ENCODE assay signal across 16 mouse cellular contexts in genomic region chr3:154297499-154297898, GRCm38 (mm10). TPM values are rescaled to one million over a fixed set of nuclear protein-coding genes. Genes with fewer than 3 reads are reported as not detected.
DNase-seq lines count a peak whose midpoint lies in the region; ATAC-seq lines count a peak whose summit lies in the region.
"Had no signal": no experiment of that assay in that cellular context is flagged by ENCODE, and none has a peak within 500 bp of the region (broad histone marks: within the 10 kb centered on the region; RNA-seq: fewer than 3 reads in every experiment).

No protein-coding gene starts in this region.

- no peak overlapping the region for H3K4me2 ChIP-seq in forebrain, embryonic 16.5 days (ENCODE audit: low read length)
- no peak overlapping the region for H3K4me2 ChIP-seq in forebrain, embryonic 12.5 days
- H3K4me2 ChIP-seq: embryonic facial prominence, embryonic 13.5 days; heart, embryonic 11.5 days; midbrain, embryonic 12.5 days had no signal

- DNase-seq in right cerebral cortex, postnatal 10 days (ENCODE audit: low spot score in 2 of 2): peak; percentile 35 to 41
- no peak for DNase-seq in right cerebral cortex, postnatal 36 days (ENCODE audit: low spot score in 2 of 2)
- peak; percentile 21 to 40 for DNase-seq in layer of hippocampus, adult 8-10 months (ENCODE audit: low spot score in 2 of 2)
- DNase-seq in testis, postnatal 10 days (ENCODE audit: low spot score): no peak
- DNase-seq in right cerebral cortex, adult 18-20 months: no peak
- DNase-seq: cerebellum, adult 8-10 months; kidney, postnatal 14 days; thymus, postnatal 36 days had no signal

- H3K9ac ChIP-seq in forebrain, embryonic 16.5 days (replicated peaks; ENCODE audit: low read depth, low read length): no peak overlapping the region
- no peak overlapping the region for H3K9ac ChIP-seq in forebrain, embryonic 12.5 days
- H3K9ac ChIP-seq: embryonic facial prominence, embryonic 13.5 days; midbrain, embryonic 12.5 days had no signal

- H3K9me3 ChIP-seq in forebrain, embryonic 16.5 days (ENCODE audit: control insufficient read depth, low read length): no peaks in the 10 kb centered on the region
- H3K9me3 ChIP-seq in forebrain, embryonic 12.5 days: no peaks in the 10 kb centered on the region
- H3K9me3 ChIP-seq: embryonic facial prominence, embryonic 13.5 days; midbrain, embryonic 12.5 days had no signal

- H3K27ac ChIP-seq in forebrain, embryonic 16.5 days (ENCODE audit: low read length): no peak overlapping the region
- no peak overlapping the region for H3K27ac ChIP-seq in forebrain, embryonic 12.5 days
- H3K27ac ChIP-seq: embryonic facial prominence, embryonic 13.5 days; midbrain, embryonic 12.5 days had no signal

- no peaks in the 10 kb centered on the region for H3K27me3 ChIP-seq in forebrain, embryonic 16.5 days (replicated peaks; ENCODE audit: control insufficient read depth, insufficient read depth, low read length)
- no peaks in the 10 kb centered on the region for H3K27me3 ChIP-seq in forebrain, embryonic 12.5 days
- H3K27me3 ChIP-seq: midbrain, embryonic 12.5 days had no signal

- H3K36me3 ChIP-seq in forebrain, embryonic 16.5 days (ENCODE audit: control insufficient read depth, insufficient read depth): no peaks in the 10 kb centered on the region
- H3K36me3 ChIP-seq in forebrain, embryonic 12.5 days (replicated peaks): no peaks in the 10 kb centered on the region
- H3K36me3 ChIP-seq: embryonic facial prominence, embryonic 13.5 days; midbrain, embryonic 12.5 days had no signal

- H3K4me3 ChIP-seq in forebrain, embryonic 16.5 days (replicated peaks; ENCODE audit: low read length): no peak overlapping the region
- H3K4me3 ChIP-seq in forebrain, embryonic 12.5 days (replicated peaks): no peak overlapping the region
- H3K4me3 ChIP-seq: embryonic facial prominence, embryonic 13.5 days; midbrain, embryonic 12.5 days had no signal

- no peaks in the 10 kb centered on the region; the same call in 1 of the 2 replicates for H3K4me1 ChIP-seq in forebrain, embryonic 16.5 days (replicated peaks; ENCODE audit: control insufficient read depth, insufficient read depth, low read length)
- H3K4me1 ChIP-seq in forebrain, embryonic 12.5 days: no peaks in the 10 kb centered on the region
- H3K4me1 ChIP-seq: midbrain, embryonic 12.5 days had no signal

- ATAC-seq in forebrain, embryonic 16.5 days: peak; percentile 81
- ATAC-seq in forebrain, embryonic 12.5 days (ENCODE audit: low FRiP score): no peak
- ATAC-seq in megakaryocyte progenitor cell, adult 5-6 weeks (replicated peaks; ENCODE audit: poor library complexity): 0 out of 2 replicates have a peak, but pooled peaks have one; percentile 26

- 49% methylated on average over 6 of the region's 6 CpGs for WGBS in forebrain, embryonic 16.5 days
- 72% methylated on average over 6 of the region's 6 CpGs for WGBS in forebrain, embryonic 12.5 days

RNA-seq across cellular contexts. Expression of gene Lhx8, which starts 33.0 kb away (rescaled TPM):
- polyA plus RNA-seq in forebrain, embryonic 16.5 days (2015; fragmentation: Nextera tagmentation; extraction: Ambion mirVana): 21.5 and 35.3 TPM in 2 replicates
- polyA plus RNA-seq in forebrain, embryonic 12.5 days (2016; fragmentation: Nextera tagmentation; extraction: Ambion mirVana): 25.0 and 55.4 TPM in 2 replicates
- not detected for total RNA-seq in layer of hippocampus, adult 8-10 months (2022)
- total RNA-seq in megakaryocyte progenitor cell, adult 5-6 weeks (2015): not detected in 2 replicates
- not detected in 2 replicates for total RNA-seq in megakaryocyte progenitor cell, adult 5-6 weeks (2017)
- polyA plus RNA-seq: neural tube, embryonic 14.5 days; spleen, adult 2 months had no signal

Comparison
In these comparisons a context has a peak if more than half of its experiments do, and no peak if none do; other contexts are left out.
1. DNase-seq: peak in right cerebral cortex, postnatal 10 days (2 of 2) and layer of hippocampus, adult 8-10 months (2 of 2); none in right cerebral cortex, postnatal 36 days (0 of 2), testis, postnatal 10 days (single experiment) and right cerebral cortex, adult 18-20 months (single experiment).